Mouse (Mus musculus) cerebellum, adult 11-12 months (tissue): ENCODE results near the gene Haus3.

Experiments used
- DNase-seq: peaks from one replicate; pipeline ENCODE4 v3.0.0; 2022

Haus3 gene

GRCm38 (mm10) chr5:34168950-34169891 lies at the start of gene Haus3, which contains the start of gene Poln:
TSS of gene Haus3 (minus strand) at chr5:34169527.
TSS of gene Poln (minus strand) at chr5:34169448.
- DNase-seq: peak; percentile 98

GRCm38 (mm10) chr5:34218672-34219071 lies 49.3 kb upstream of the Haus3 start:
- no peak for DNase-seq

- DNase-seq: no peak
Measured at GRCm38 (mm10) chr5:34217756-34218155, 48.4 kb upstream of the Haus3 start.

- no peak for DNase-seq
Measured at GRCm38 (mm10) chr5:34216025-34216424, 46.7 kb upstream of the Haus3 start.

- DNase-seq: no peak
Measured at GRCm38 (mm10) chr5:34213659-34214058, 44.3 kb upstream of the Haus3 start.

- DNase-seq: peak; percentile 76
Measured at GRCm38 (mm10) chr5:34210279-34210678, 41.0 kb upstream of the Haus3 start.

- no peak for DNase-seq
Measured at GRCm38 (mm10) chr5:34207503-34207902, 38.2 kb upstream of the Haus3 start.

GRCm38 (mm10) chr5:34205788-34206187 lies 36.5 kb upstream of the Haus3 start:
- DNase-seq: no peak

- DNase-seq: peak; percentile 91
Measured at GRCm38 (mm10) chr5:34204911-34205310, 35.6 kb upstream of the Haus3 start.

- no peak for DNase-seq
Measured at GRCm38 (mm10) chr5:34202006-34202405, 32.7 kb upstream of the Haus3 start.

GRCm38 (mm10) chr5:34201396-34201795 lies 32.1 kb upstream of the Haus3 start:
- no peak for DNase-seq

- DNase-seq: no peak
Measured at GRCm38 (mm10) chr5:34198615-34199014, 29.3 kb upstream of the Haus3 start.

GRCm38 (mm10) chr5:34197243-34197642 lies 27.9 kb upstream of the Haus3 start:
- peak; percentile 70 for DNase-seq

- DNase-seq: no peak
Measured at GRCm38 (mm10) chr5:34196423-34196822, 27.1 kb upstream of the Haus3 start.

GRCm38 (mm10) chr5:34195786-34196185 lies 26.5 kb upstream of the Haus3 start:
- DNase-seq: no peak

- no peak for DNase-seq
Measured at GRCm38 (mm10) chr5:34194975-34195662, 25.8 kb upstream of the Haus3 start.

GRCm38 (mm10) chr5:34194426-34194825 lies 25.1 kb upstream of the Haus3 start:
- no peak for DNase-seq

- DNase-seq: no peak
Measured at GRCm38 (mm10) chr5:34191843-34192242, 22.5 kb upstream of the Haus3 start.

- DNase-seq: peak; percentile 56
Measured at GRCm38 (mm10) chr5:34191021-34191420, 21.7 kb upstream of the Haus3 start.

GRCm38 (mm10) chr5:34189521-34189920 lies 20.2 kb upstream of the Haus3 start:
- peak; percentile 41 for DNase-seq

- DNase-seq: peak; percentile 34
Measured at GRCm38 (mm10) chr5:34188856-34189255, 19.5 kb upstream of the Haus3 start.

GRCm38 (mm10) chr5:34187601-34188316 lies 18.4 kb upstream of the Haus3 start, which contains the start of gene Mxd4:
TSS of gene Mxd4 (minus strand) at chr5:34187720.
- peak; percentile 100 for DNase-seq

- peak; percentile 72 for DNase-seq
Measured at GRCm38 (mm10) chr5:34186961-34187391, 17.6 kb upstream of the Haus3 start.
